Mouse (Mus musculus): Measurements from ENCODE around the gene Cradd. TPM values are rescaled to one million over a fixed set of nuclear protein-coding genes. Genes with fewer than 3 reads are reported as not detected.

Gene Cradd
- polyA plus RNA-seq, 1 experiment from 2014 or later = 7.5 TPM

DNA sequence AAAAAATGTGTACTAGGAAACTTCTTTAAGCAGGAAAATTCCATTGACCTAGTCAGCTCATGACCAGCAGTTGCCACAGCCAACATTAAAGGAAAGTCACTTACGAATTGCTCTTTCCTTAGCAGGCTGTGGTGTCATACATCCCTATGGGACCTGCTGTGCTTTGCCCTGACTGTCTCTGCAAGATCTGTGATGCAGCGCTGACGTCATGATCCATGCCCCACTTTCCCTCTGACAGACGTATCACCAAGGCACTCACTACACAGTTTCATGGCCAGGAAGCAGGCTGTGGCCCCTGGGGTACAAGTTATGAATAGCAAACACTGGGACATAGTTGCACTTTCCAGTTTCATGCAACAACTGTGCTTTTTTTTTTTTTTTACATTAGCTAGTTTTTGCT, 113.8 kb downstream of the Cradd start:
- no peak overlapping the region for H3K4me2 ChIP-seq
- H3K9me3 ChIP-seq = no peaks in the 10 kb centered on the region
- no peak overlapping the region for H3K9ac ChIP-seq
- no peak overlapping the region for H3K27ac ChIP-seq
- no peak for ATAC-seq (ENCODE audit: insufficient number of reproducible peaks, low FRiP score, low TSS enrichment, low read depth)
- peaks cover 9% of the 10 kb centered on the region; the same call in 1 of the 2 replicates for H3K4me1 ChIP-seq
- WGBS = 70% methylated on average over 4 of the region's 4 CpGs
- no peaks in the 10 kb centered on the region for H3K36me3 ChIP-seq
- no peak overlapping the region for H3K4me3 ChIP-seq
- H3K27me3 ChIP-seq = no peaks in the 10 kb centered on the region

- no peak for ATAC-seq (ENCODE audit: insufficient number of reproducible peaks, low FRiP score, low TSS enrichment, low read depth)
- WGBS = 88% methylated on average over 8 of the region's 8 CpGs
- H3K27ac ChIP-seq = no peak overlapping the region
These were observed 116.5 kb downstream of the Cradd start for GRCm38 (mm10) chr10:95207423-95207822.

GRCm38 (mm10) chr10:95201514-95201913, 122.4 kb downstream of the Cradd start:
- Histone ChIP-seq H3K4me1 (peaks cover 12% of the 10 kb centered on the region), H3K9me3 (no peaks in the 10 kb centered on the region), H3K4me3 (no peak overlapping the region), H3K27me3 (no peaks in the 10 kb centered on the region), H3K4me2 (no peak overlapping the region), H3K9ac (no peak overlapping the region), H3K36me3 (no peaks in the 10 kb centered on the region), H3K27ac (no peak overlapping the region)
- 80% methylated on average over 8 of the region's 8 CpGs for WGBS
- ATAC-seq (ENCODE audit: insufficient number of reproducible peaks, low FRiP score, low TSS enrichment, low read depth) = no peak

More at GRCm38 (mm10) chr10:95207423-95207822, 116.5 kb downstream of the Cradd start:
- peaks cover 7% of the 10 kb centered on the region for H3K4me1 ChIP-seq
- no peaks in the 10 kb centered on the region for H3K9me3 ChIP-seq
- H3K4me2 ChIP-seq = no peak overlapping the region
- no peaks in the 10 kb centered on the region for H3K36me3 ChIP-seq
- H3K9ac ChIP-seq = no peak overlapping the region
- H3K4me3 ChIP-seq = no peak overlapping the region
- H3K27me3 ChIP-seq = no peaks in the 10 kb centered on the region

DNA sequence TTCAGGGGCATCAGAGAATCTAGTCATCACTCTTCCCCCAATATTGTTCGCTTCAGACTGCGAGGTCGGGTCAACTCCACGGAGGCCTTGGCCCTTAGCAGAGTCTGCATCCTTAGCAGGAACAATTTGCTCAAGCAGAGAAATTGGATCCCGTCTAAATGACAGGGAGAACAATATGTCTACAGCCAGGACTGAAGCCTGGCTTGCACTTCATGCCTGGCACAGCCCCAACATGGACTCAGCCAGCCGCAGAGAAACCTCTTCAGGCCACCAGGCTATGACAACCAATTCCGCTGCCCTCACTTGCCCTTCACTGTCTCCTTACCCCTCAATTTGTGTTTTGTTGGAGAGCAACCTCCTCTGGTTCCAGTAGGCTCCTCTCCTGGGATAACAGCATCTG, 123.6 kb downstream of the Cradd start:
- ATAC-seq (ENCODE audit: insufficient number of reproducible peaks, low FRiP score, low TSS enrichment, low read depth) = no peak
- Histone ChIP-seq H3K36me3 (no peaks in the 10 kb centered on the region), H3K9ac (no peak overlapping the region), H3K4me2 (no peak overlapping the region), H3K4me3 (no peak overlapping the region), H3K27ac (no peak overlapping the region), H3K27me3 (no peaks in the 10 kb centered on the region), H3K4me1 (peaks cover 12% of the 10 kb centered on the region), H3K9me3 (no peaks in the 10 kb centered on the region)
- WGBS = 64% methylated on average over 7 of the region's 7 CpGs

DNA sequence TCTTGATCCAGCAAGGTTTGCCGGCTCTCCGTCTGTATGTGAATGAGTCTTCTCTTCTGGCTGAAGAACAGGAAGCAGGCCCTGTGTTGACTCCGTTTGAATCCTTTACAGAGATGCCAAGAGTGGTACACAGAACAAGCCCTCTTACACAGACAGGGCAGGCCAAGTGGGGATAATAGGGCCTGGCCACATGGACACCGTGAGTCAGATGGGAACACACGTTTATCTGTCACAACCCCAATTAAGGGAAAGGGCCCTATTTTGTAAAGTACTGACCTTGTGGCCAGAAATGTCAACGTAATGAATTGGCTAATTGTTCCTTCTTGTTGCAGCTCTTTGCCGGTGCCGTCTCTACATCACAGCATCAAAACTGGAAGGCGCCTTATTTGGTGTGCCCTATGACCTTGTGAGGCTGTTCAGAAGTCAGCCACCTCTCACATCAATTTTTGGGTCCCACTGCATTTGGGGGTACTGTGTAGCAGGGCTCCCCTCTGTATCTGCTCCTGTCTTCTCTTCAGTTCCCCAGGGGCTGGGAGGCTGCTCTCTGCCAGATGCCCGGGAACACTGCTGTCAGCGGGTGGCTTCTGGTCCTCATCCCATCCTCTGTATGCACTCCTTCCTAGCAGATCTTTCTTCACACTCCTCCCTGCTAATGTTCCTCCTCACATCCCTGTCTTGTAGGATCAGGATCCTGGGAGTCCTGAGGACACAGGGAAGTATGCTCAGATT, 124.2 kb downstream of the Cradd start:
- no peak overlapping the region for H3K27ac ChIP-seq
- H3K27me3 ChIP-seq = no peaks in the 10 kb centered on the region
- H3K9ac ChIP-seq = no peak overlapping the region
- H3K4me1 ChIP-seq = peaks cover 12% of the 10 kb centered on the region
- no peak for ATAC-seq (ENCODE audit: insufficient number of reproducible peaks, low FRiP score, low TSS enrichment, low read depth)
- no peak overlapping the region for H3K4me2 ChIP-seq
- WGBS = 60% methylated on average over 11 of the region's 11 CpGs
- no peaks in the 10 kb centered on the region for H3K36me3 ChIP-seq
- H3K9me3 ChIP-seq = no peaks in the 10 kb centered on the region
- H3K4me3 ChIP-seq = no peak overlapping the region

DNA sequence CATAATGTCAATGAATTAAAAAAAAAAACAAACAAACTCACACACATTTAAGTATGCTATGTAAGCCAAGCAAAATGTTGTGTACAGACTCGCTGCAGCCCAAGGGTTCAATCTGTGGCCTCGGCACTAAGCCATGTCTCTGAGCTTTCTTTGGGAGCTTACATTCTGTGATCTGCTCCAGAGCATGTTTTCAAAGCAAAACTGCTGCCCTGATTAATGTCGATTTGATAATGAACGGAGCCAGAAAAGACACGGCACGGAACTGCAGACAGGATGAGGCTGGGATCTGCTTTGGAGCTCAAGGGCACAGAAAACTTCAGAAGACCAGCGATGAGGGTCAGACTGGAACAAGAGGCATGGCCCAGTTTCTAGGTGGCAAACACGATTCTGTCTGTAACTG, 126.6 kb downstream of the Cradd start:
- H3K9ac ChIP-seq = no peak overlapping the region
- no peak overlapping the region for H3K27ac ChIP-seq
- 83% methylated on average over 8 of the region's 8 CpGs for WGBS
- H3K27me3 ChIP-seq = no peaks in the 10 kb centered on the region
- no peak overlapping the region for H3K4me3 ChIP-seq
- H3K36me3 ChIP-seq = no peaks in the 10 kb centered on the region
- H3K4me1 ChIP-seq = peaks cover 18% of the 10 kb centered on the region
- H3K9me3 ChIP-seq = no peaks in the 10 kb centered on the region
- H3K4me2 ChIP-seq = no peak overlapping the region
- no peak for ATAC-seq (ENCODE audit: insufficient number of reproducible peaks, low FRiP score, low TSS enrichment, low read depth)

DNA sequence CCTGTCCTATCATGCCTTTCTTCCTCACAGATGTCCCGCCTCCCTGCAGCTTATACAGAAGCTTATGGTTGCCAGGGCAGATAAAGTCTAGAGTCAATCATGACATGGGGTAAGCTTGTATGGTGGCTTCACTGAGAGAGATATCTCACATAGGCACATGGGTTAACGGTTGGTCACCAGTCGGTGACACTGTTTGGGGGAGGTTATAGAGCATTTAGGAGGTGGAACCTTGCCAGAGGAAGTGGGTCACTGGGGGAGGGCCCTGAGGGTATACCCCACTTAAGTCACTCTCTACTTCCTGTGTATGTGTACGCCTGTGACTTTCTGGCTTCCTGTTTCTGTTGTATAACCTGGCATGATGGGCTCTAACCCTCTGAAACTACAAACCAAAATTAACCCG, 128.2 kb downstream of the Cradd start:
- Histone ChIP-seq H3K36me3 (no peaks in the 10 kb centered on the region), H3K4me1 (peaks cover 28% of the 10 kb centered on the region), H3K4me2 (no peak overlapping the region), H3K27ac (no peak overlapping the region), H3K27me3 (no peaks in the 10 kb centered on the region), H3K4me3 (no peak overlapping the region), H3K9ac (no peak overlapping the region), H3K9me3 (no peaks in the 10 kb centered on the region)
- WGBS = 85% methylated on average over 5 of the region's 5 CpGs
- ATAC-seq (ENCODE audit: insufficient number of reproducible peaks, low FRiP score, low TSS enrichment, low read depth) = no peak

DNA sequence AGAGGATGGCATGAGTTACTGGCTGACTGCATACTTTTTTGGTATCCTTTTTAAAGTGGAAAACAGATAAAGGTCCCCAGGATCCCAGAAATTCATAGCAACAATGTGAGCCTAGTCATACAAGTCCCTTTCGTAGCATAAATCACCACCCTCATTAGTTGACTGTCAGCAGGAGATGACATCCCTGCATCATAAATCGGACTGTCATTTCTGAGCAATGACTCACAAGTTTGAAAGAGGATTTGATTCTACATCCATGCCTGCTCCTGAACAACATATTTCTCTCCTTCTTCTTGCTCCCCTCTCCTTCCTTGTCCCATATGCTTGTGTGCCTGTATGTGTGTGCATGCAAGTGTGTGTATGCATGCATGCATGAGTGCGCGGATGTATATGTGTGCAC, 129.2 kb downstream of the Cradd start:
- 91% methylated on average over 4 of the region's 4 CpGs for WGBS
- Histone ChIP-seq H3K27me3 (no peaks in the 10 kb centered on the region), H3K9me3 (no peaks in the 10 kb centered on the region), H3K36me3 (no peaks in the 10 kb centered on the region), H3K4me2 (no peak overlapping the region), H3K4me3 (no peak overlapping the region), H3K9ac (no peak overlapping the region), H3K4me1 (peaks cover 29% of the 10 kb centered on the region), H3K27ac (no peak overlapping the region)
- no peak for ATAC-seq (ENCODE audit: insufficient number of reproducible peaks, low FRiP score, low TSS enrichment, low read depth)

DNA sequence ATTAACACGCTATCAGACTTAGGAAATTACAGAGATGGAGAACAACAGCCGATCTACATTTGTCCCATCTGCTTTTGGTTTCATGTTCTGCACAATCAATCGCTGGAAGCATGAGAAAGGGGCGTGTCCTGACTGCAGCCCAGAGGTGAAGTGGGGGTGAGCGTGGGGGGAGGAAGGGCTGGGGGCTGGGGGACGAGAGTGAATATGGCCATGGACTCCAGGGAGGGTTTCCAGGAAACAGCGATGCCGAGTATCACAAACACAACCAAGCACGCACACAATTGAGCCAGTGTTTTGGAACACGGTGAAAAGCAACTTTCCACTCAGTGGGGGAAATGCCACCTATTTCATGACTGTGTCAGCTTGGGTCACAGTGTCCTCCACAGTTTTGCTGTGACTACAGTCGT, 130.1 kb downstream of the Cradd start:
- H3K9ac ChIP-seq = no peak overlapping the region
- no peaks in the 10 kb centered on the region for H3K27me3 ChIP-seq
- H3K27ac ChIP-seq = no peak overlapping the region
- H3K36me3 ChIP-seq = no peaks in the 10 kb centered on the region
- no peak for ATAC-seq (ENCODE audit: insufficient number of reproducible peaks, low FRiP score, low TSS enrichment, low read depth)
- WGBS = 29% methylated on average over 11 of the region's 11 CpGs
- H3K9me3 ChIP-seq = no peaks in the 10 kb centered on the region
- H3K4me3 ChIP-seq = no peak overlapping the region
- peaks cover 29% of the 10 kb centered on the region for H3K4me1 ChIP-seq
- peak overlapping the region; percentile 24; the same call in 1 of the 2 replicates for H3K4me2 ChIP-seq

DNA sequence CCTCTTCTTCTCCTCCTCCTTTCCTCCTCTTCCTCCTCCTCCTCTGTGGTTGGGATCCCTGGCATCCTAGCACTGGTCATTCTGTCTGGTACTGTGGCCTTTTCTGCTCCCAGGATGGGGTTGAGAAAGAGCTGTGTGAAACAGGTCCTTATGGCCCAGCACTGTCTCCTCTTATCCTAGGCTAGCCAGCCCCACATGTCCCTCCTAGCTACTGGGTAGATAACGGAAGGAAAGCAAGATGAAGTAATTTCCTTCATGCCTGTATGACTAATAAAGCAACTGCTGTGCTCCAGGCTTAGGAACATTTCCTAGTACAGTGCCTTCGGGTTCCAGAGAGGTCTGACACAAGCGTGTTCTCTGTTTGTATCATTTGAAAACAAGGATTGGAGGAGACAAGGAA, 132.1 kb downstream of the Cradd start:
- 46% methylated on average over 3 of the region's 3 CpGs for WGBS
- H3K36me3 ChIP-seq = no peaks in the 10 kb centered on the region
- H3K9ac ChIP-seq = no peak overlapping the region
- H3K27ac ChIP-seq = no peak overlapping the region
- no peak overlapping the region for H3K4me3 ChIP-seq
- H3K27me3 ChIP-seq = no peaks in the 10 kb centered on the region
- no peak overlapping the region for H3K4me2 ChIP-seq
- no peak for ATAC-seq (ENCODE audit: insufficient number of reproducible peaks, low FRiP score, low TSS enrichment, low read depth)
- H3K4me1 ChIP-seq = peaks cover 29% of the 10 kb centered on the region
- no peaks in the 10 kb centered on the region for H3K9me3 ChIP-seq

GRCm38 (mm10) chr10:95191151-95191655, 132.7 kb downstream of the Cradd start:
- H3K4me1 ChIP-seq = peaks cover 29% of the 10 kb centered on the region
- H3K4me3 ChIP-seq = no peak overlapping the region
- H3K4me2 ChIP-seq = no peak overlapping the region
- H3K27ac ChIP-seq = no peak overlapping the region
- H3K36me3 ChIP-seq = no peaks in the 10 kb centered on the region
- ATAC-seq (ENCODE audit: insufficient number of reproducible peaks, low FRiP score, low TSS enrichment, low read depth) = no peak
- 59% methylated on average over 9 of the region's 9 CpGs for WGBS
- H3K9me3 ChIP-seq = no peaks in the 10 kb centered on the region
- no peak overlapping the region for H3K9ac ChIP-seq
- no peaks in the 10 kb centered on the region for H3K27me3 ChIP-seq

DNA sequence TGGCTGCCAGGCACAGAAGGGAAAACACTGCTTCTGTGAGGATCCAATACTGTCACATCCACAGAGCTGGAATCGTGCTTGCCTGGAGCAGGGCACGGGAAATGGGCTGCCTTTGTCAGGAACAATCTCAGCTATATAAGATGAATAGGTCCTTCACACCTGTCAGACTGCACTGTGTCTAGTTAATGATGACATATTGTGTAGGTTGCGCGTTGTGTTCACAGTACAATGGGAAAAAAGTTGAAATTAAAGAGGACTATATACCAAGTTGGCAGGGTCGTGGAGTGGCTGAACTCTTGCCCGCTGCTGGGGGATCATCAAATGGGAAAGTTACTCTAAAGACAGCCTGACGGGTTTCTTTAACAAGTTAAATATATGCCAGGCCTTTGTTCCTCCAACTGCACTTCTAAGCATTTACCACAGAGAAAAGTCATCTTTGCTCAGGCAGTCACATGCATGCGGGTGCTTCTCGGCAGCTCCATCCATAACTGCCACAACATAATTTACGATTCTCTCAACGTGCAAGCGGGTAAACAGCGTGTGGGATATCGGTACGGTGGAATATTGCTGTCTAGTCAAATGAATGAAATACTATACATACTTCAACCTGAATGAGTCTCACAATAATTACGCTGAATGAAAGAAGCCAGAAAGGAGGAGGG, 134.3 kb downstream of the Cradd start:
- no peak overlapping the region for H3K27ac ChIP-seq
- no peak overlapping the region for H3K9ac ChIP-seq
- H3K4me3 ChIP-seq = no peak overlapping the region
- no peak overlapping the region for H3K4me2 ChIP-seq
- no peaks in the 10 kb centered on the region for H3K36me3 ChIP-seq
- H3K9me3 ChIP-seq = no peaks in the 10 kb centered on the region
- ATAC-seq (ENCODE audit: insufficient number of reproducible peaks, low FRiP score, low TSS enrichment, low read depth) = no peak
- WGBS = 70% methylated on average over 16 of the region's 16 CpGs
- H3K4me1 ChIP-seq = peaks cover 29% of the 10 kb centered on the region
- H3K27me3 ChIP-seq = no peaks in the 10 kb centered on the region

All from limb, embryonic 15.5 days (tissue).